Mouse (Mus musculus): ENCODE measurements around the gene Ecm2.

Ecm2 gene

DNA sequence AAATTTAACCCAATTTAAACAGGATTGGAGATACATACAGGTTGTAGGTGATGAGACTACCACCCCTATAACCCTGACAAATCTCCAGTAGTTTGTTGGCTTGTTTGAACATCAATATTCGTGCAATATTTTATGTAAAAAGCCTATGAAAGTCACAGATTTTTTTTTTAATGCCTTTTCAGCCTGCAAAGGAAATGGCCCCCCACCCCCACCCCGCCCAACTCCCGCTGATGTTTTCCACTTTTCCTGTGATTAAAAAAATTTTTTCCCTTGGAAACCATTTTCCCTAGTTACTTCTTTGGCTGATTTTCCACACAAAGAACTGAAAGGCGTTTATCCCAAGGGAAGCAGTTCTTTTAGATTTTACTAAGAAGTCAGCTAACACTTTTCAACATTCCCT, at the start of gene Ecm2:
Gene Ecm2, plus strand, starts transcription at position 301 of the 400 bp plus-strand sequence.
- DNase-seq, result no peak

DNA sequence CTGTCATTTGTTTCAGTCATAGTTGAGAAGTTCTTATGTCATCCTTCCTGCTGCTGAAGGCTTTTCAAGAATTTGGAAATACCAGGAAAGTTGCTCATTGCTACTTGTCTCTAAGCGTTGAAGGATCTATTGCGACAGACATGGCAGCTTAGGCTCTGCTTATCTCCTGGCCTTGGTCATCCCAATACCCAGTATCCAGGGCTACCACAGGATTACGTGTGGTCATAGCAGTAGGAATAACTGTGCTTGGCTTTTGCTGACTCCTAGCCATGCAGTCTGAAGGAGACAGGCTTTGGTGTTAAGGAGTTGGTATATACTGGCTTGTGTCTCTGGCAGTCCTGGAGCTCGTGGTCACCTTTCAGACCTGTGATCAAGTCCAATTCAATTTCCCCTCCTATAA, 44.3 kb upstream of the Ecm2 start:
- peak; percentile 96 for DNase-seq

DNA sequence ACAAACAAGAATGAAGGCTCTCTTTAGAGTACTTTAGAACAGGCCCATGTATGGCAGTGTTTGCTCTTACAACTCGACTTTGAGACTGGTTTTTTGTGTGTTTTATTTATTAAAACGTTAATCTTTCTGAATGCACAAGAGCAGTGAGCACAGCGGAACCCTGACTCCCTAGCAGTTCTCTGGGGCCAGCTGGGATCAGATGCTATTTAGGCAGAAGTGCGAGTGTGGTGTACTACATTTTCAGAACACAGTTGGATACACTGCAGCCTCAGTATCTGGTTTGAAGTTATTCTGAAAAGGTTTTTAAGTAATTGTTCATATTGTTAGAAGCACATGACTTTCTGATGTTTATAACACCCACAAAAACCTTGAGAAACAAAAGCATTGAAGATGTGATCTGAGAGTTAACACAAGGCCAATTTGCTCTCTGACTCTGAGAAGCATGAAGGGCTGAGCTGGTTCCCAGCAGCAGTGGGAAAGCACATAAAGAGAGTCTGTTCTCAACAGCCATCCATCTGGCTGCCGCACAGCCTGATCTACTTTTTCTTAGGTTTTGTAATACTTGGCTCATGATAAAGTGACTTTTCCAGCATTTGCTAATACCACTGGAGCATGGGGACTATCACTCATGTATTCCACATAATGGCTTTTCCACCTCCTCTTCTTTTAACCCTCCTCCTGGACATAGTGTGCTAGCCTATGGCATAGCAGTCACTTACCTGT, 43.8 kb upstream of the Ecm2 start:
- peak; percentile 96 for DNase-seq

DNA sequence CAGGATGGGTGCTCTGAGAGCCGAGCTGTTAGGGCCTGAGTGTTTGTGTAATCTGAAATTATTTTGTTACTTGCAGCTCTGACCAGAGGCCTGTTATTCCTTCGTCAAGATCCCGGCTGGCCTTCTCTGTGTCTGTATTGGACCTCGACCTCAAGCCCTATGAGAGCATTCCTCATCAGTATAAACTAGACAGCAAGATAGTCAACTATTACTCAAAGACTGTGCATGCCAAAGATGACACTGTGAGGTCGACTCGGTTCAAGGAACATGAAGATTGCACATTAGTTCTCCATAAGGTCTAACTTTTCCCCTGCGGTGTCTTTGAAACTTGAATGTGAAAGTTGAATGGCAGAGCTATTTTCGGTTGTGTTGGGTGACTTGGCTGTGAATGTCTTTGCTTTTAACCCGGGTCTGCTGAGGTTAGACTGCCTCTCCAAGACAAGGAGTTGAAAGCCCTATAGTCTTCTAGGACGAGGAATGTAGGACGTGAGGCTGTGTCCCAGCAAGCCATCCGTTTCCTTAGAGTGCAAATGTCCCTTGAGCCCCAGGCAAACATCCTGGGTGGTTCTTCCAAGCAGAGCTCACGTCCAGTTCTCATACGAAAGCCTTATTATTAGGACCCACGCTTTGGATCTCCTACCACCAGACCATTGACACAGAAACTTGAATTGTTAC, 43.0 kb upstream of the Ecm2 start:
- DNase-seq, result peak; percentile 95

DNA sequence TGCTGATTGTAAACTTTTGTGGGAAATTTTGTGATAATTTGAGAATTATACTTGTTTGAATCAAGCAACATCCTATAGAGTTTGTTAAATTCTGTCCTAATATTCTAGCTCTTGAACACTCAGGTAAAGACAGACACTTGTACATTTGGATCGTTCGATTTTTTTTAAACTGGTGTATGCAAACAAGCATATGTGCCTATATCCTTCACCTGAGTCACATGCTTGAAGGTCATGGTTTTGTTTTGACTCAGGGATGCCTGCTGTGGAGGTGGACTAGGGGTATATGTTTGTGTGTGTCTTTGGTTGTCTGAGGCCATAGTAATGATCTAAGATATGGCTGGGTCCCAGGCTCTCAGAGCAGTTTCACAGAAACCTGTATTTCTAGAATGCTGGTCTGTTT, 41.7 kb upstream of the Ecm2 start:
- DNase-seq, result no peak

DNA sequence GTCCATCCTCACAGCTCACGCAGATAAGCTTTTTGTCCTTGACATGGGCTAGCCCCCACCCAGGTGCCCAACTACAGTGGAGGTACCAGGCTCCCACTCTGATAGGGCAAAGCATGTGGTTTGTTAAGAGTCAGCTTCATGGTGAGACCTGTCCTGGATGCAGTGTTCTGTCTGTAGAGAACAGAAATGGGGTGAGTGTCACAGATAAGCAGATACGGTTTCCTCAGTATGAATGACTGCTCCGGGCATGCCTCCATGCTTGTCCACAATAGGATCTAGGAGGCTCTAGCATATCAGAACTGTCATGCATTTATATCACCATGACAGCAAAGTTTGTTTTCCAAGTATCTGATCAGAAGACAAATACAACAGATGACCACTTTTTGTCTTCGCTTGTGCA, 38.7 kb upstream of the Ecm2 start:
- DNase-seq, result peak; percentile 83

DNA sequence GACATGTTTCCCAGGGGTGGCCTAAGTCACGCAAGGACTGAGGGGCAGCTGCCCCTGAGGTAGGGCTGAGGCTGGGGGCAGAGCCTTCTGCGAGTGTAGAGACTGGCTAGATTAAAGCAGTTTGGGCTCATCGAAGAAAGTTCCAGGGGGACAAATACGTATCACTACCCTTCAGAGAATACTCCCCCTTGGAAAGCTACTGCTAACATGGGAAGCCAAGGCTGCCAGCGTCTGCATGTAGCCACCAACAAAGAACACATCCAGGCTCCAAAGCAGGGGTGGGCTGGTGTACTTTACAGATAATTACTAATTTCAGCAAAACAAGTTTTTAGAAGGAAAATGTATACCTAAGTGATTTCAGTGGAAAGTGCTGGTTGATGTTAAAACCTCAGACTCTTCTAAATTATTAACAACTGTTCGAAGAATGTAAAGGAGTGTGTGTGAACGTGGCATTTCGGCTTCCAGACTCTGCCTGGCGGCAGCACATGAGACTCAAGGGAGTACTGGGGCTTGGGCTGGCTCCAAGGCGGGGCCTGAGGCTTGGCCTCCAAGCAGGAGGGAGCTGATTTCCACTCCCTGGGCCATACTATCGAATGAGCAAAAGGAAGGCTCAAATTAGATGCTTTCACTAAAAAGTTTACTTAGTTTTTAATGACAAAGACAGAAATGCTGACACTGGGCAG, 38.1 kb upstream of the Ecm2 start:
- DNase-seq, result peak; percentile 97

DNA sequence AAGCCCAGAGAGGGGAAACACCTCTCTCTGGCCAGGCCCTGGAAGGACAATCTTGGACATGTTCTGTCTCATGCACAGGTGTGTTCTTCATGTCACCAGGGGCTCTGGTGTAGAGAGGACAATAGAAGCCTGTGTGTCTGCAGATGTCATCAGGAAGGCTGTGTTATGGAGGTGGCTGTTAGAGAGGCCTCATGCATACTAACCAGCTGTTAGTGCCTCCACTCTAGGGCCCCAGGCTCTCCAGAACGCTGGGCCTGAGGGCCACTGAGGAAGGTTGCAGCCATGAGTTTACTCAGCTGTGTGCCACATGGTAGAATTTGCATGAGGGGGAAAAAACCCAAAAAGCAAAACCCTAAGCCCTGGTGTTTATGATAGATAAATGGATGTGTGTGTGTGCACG, 37.0 kb upstream of the Ecm2 start:
- peak; percentile 91 for DNase-seq

DNA sequence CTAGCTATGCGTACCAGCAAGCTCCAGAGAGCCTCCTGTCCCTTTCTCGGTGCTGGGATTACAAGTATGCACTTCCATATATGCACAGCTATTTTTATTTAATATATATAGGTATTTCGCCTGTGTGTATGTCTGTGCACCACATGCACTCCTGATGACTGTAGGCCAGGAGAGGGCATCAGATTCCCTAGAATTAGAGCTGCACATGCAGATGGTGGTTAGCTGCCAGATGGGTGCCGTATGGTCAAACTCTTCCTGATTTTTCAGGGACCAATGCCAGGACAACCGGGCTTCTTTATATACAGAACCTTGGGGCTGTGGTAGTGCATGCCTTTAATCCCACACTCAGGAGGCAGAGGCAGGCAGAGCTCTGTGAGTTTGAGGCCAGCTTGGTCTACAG, 35.6 kb upstream of the Ecm2 start:
- DNase-seq, result peak; percentile 89

DNA sequence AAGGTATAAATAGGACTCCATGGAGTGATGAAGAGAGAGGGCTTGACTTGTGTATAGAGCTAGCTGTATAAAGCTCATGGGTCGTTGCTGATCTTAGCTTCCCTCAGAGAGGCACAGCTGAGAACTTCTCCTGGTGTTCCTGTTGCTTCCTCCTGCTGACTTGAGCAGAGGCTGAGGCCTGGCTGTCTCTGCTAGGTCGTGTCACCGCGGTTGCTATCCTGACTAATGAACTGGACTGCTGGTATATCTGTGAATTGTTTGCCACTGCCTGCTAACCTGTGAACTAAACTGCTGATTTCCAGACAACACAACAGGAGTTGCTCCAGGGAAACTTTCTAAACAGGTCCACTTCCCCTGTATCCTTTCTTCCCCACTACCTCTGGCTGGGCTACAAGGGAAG, 34.3 kb upstream of the Ecm2 start:
- peak; percentile 88 for DNase-seq

DNA sequence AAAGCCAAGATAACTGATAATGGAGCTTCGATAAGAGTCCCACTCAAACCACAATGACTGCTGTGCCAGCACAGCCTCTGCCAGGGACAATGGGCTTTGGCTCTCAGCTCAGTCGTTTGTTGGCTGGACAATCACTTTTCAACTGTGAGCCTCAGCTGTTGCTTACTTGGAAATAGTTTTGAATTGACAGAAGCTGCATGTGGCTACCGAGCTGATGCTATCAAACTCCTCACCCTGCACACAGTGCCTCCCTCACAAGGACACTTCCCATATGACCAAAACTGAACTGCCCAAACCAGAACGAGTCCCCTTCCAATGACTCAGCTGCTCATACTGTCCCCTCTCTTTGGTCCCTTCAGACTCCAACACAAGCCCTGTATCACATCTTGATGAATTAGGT, 33.8 kb upstream of the Ecm2 start:
- peak; percentile 96 for DNase-seq

DNA sequence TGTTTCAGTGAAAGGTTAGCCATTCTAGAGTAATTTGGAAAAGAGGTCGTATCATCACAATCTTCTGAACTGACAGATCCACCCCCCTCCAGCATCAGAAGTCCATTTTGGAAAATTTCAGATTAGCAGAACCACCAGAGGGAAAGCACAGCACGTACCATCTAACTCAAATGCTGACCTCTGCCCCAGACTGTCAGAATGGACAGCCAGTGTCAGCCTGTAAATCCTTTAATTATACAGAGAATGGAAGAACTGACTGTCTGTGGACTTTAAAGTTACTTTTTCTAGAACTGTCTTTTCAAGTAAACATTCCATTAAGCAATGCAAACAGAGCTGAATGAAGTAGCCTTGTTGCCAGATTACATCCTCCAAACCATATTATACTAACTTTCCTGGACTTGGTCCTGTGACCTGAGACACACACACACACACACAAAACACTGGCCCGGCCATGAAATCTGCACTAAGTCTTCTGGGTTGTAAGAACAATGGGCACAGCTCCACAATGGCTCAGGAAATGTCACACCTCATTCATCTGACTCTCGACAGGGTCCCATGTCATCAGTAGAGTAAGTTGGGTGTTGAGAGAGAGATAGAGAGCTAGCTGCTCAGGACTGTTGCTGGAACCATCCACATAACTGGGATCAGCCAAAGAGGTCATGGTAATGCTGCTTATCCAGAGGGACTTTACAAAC, 32.5 kb upstream of the Ecm2 start:
- DNase-seq, result peak; percentile 85

DNA sequence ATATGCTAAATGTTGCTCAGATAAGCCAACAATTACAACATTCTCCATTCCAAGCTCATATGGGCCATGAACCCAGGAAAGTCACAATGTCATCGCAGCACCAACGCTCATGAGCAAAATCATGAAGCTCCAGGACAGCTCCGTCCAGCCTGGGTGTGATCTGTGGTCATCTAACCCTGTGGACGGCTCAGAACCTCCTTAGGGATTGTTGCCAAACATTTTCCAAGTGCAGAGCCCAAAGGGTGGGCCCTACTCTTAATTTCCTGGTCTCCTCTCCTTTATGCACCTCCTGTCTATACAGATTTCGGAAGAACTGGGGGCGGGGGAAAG, 32.0 kb upstream of the Ecm2 start:
- DNase-seq, result peak; percentile 87

DNA sequence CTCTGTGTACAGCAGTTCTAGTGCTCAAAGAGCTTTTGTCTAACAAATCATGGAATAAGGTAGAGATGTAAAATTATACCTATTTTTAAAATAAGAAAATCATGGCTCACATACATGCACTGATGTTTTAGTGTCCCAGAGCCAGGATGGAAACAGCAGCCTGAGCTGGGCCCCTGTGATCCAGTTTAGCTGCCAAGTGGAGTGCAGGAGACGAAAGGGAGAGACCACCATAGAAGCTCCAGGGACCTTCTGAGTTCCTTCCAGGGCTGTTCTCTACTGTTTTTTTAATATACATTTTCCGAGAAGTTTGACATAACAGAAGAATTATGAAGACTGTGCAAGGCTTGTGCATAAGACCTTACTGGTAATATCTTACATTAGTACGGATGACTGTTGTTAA, 26.7 kb upstream of the Ecm2 start:
- peak; percentile 74 for DNase-seq

DNA sequence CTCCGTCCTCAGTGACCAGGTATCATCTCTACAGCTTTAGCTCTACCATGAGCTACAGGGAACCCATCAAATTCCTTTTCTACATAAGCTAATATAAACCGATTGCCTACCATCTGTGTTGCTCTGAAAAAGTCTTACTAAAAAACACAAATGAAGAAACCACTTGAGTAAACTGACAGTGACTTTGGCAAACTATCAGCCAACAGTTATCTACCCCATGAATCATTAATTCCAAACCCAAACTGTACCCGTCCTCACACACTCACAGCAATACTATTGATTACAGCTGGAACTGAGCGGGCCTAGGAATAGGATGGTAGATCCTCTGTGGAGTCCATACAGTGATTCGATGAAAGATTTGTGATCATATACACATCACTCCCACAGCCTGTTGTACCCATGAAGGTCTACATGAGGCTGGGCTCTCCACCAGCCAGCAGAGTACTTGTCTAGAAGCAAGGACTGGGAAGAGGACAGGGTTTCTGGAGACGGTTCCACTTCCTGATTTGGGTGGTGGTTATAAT, 25.7 kb upstream of the Ecm2 start:
- peak; percentile 93 for DNase-seq

DNA sequence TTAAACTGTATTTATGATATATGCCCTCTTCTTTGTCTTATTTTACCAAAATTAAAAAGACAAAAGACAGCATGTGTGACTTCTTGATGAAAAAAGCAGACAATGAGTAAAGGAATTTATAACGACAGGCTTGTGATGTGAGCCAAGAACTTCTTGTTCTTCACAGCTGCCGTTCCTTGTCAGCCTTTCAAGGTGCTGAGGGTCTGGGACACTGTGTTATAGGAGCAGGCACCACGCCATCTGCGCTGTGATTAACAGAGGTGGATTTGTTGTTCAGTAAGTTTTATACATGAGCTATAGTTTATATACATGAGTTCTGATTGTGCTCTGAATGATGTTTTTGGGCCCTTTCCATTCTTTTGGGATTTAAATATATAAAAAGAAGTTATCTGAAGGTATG, 25.2 kb upstream of the Ecm2 start:
- peak; percentile 97 for DNase-seq

DNA sequence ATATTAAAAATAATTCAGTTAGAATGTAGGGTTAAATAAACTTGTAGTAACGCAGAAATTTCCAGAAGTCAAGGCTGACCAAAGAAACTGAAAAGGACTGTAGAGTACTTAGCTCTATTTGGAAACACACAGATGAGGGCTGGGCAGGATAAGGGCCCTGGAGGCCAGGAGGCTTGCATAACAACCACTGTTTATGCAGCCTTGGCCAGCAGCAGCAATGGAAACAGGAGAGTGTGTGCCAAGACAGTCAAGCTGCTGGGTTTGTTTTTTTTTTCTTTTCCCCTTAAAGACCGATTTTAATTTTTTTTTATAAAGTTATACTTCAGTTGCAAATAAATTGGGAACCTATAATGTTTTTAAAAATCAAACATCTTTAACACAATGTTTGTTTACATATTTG, 24.6 kb upstream of the Ecm2 start:
- peak; percentile 99 for DNase-seq

DNA sequence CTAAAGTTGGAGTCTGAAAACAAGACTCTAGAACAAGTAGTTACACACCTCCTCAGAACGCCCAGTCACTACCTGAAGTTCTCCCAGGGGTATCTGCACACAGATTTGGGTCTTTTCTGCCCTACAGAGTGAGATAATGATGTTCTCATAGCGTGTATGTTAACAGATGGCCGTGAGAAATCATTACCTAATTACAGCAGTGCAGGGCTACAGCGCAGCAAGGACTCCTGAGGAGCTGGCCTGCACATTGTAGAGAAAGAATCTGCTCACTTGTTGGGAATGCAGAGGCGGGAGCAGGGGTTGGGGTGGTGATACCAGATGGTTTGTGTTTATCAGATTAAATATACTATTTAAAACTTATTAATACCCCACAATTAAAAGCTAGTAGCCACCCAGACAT, 24.1 kb upstream of the Ecm2 start:
- DNase-seq, result peak; percentile 96

DNA sequence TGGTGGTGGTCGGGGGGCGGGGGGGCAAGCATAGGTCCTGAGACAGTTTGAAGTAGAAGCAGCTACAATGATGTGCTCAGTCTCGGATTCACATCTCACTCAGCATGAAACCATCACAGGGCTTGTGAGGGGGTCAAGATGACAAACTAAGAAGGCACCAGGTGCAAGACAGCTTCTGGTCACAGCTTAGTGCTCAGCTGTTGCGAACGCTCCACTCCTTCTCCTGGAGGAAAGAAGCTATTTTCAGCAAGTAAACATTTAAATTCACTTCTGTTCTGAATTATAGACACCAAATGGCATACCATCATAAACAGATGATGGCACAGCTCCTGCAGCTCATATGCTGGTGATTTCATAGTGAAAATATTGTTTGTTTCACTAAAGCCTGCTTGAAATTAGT, 19.2 kb upstream of the Ecm2 start:
- no peak for DNase-seq

DNA sequence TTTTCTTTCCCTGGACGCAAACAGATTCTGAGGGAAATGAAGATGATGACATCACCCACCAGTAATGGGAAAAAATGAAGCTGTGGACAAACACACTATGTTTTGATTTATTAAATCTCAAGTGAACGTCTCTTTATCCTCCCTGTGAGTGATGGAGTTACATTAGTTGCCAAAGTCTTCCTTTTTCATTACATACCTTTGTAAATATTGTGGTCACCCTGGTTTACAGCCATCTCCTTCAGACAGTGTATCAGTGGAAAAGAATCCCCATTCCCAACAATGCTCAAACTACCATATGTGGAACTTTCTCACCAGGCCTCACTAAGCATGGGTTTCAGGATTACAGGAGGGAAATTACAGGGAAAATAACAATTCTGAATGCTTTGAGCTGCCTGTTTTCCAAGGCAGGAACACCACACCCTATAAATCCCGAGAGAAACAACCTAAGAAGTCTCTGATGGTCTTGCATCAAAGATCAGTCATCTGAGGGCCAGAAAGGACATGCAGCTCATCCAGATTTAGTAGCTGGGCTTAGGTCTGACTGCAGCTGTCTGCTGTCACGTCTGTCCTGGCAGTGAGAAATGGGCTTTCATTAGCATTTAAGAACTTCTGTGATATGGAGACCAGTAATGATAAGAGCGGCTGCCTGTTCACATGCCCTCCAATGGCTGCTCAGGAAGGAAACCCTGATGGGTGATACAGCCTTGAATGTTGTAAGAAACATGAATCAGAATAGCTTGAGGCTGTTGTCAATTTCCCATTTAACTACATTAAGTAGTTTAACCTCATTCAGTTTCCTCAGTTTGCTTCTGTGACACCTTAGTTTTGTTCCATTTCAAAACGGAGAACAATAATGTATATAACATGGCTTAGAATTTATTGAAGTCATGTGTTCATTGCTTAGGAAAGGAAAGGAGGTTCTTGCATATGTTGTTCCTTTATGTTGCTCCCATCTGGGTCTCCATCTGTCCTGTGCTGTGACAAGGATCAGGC, 11.9 kb upstream of the Ecm2 start, which contains the start of gene Tes3-ps:
Gene Tes3-ps, plus strand, starts transcription at position 943 of the 993 bp plus-strand sequence.
- DNase-seq, result peak; percentile 96

DNA sequence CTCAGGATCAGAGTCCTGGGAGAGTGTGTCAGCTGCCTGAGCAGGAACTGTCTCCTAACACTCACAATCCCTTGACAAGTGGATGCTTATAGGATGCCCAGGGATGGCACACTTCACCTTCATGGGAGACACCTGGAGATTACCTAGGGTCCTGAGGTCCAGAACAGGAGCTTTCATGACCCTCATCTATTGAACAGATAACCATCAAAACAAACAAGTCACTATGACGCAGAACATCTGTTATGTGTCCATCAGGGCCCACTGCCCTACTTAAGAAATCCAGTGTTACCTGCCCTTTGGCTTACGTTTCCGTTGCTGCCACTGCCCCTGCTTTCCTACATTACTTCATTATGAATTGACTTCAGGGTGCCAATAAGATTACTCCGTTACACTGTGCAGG, 1.2 kb downstream of the Ecm2 start:
- DNase-seq, result peak; percentile 91

DNA sequence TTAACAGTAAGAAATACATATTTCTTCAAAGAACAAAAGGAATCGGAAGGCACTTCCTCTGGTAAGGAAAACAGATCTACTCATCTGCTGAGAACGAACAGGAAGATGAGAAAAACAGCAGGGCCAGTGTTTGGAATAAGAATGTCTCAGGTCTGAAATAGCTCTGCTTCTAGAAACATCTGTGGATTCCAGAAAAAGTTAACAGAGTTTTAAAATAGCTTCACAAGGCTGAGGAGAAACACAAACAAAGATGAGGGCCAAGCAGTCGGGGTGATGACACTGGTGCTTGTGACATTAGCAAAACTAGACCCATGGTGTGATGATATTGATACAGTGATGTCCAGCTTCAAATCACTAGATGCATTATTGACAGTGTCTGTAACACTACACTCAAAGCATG, 2.6 kb downstream of the Ecm2 start:
- peak; percentile 93 for DNase-seq
